17 mouse cellular contexts compared by ENCODE assay signal in the genomic region with DNA sequence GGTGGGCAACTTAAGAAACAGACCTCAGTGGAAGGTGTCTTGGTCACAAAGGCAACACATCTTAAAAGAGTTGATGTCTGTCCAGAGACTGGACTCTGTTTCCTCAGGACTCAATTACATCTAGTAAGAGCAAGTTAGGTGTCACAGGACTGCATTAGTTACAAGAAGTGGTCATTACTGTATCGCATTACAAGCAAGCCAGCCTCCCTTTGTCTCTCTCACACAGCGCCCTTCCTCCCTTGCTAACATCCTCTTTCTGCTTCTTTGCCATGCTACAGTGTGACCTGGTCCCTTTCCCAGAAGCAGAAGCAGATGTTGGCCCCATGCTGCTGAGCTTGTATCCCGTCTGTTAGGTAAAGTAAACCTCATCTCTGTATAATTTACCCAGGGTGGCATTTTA.
"Had no signal": no experiment of that assay in that cellular context is flagged by ENCODE, and none has a peak within 500 bp of the region (broad histone marks: within the 10 kb centered on the region; RNA-seq: fewer than 3 reads in every experiment).

No protein-coding gene starts in this region.

- H3K9me3 ChIP-seq: liver, embryonic 13.5 days; midbrain, embryonic 12.5 days; midbrain, embryonic 15.5 days; neural tube, embryonic 15.5 days had no signal

- H3K4me1 ChIP-seq: liver, embryonic 13.5 days; midbrain, embryonic 12.5 days; midbrain, embryonic 15.5 days; neural tube, embryonic 15.5 days had no signal

- DNase-seq: kidney, adult 9 months; kidney, postnatal 36 days; liver, embryonic 13.5 days; lung, adult 2 months; lung, postnatal 14 days; lung, postnatal 4 days; right cerebral cortex, adult 18-20 months; right cerebral cortex, postnatal 14 days; right cerebral cortex, postnatal 4 days; thymus, adult 2 months; thymus, postnatal 14 days; thymus, postnatal 4 days had no signal

- H3K27ac ChIP-seq: liver, embryonic 13.5 days; midbrain, embryonic 12.5 days; midbrain, embryonic 15.5 days; neural tube, embryonic 15.5 days; stomach, postnatal 0 days had no signal

- H3K27me3 ChIP-seq: liver, embryonic 13.5 days; midbrain, embryonic 12.5 days; midbrain, embryonic 15.5 days; neural tube, embryonic 15.5 days had no signal

- H3K4me2 ChIP-seq: liver, embryonic 13.5 days; midbrain, embryonic 12.5 days; midbrain, embryonic 15.5 days; neural tube, embryonic 15.5 days had no signal

- H3K9ac ChIP-seq: liver, embryonic 13.5 days; midbrain, embryonic 12.5 days; midbrain, embryonic 15.5 days; neural tube, embryonic 15.5 days had no signal

- H3K4me3 ChIP-seq: liver, embryonic 13.5 days; midbrain, embryonic 12.5 days; midbrain, embryonic 15.5 days; neural tube, embryonic 15.5 days had no signal

- H3K36me3 ChIP-seq: liver, embryonic 13.5 days; midbrain, embryonic 12.5 days; midbrain, embryonic 15.5 days; neural tube, embryonic 15.5 days had no signal

- ATAC-seq: intestine, postnatal 0 days; midbrain, embryonic 15.5 days had no signal
